Comparison of ENCODE assay signal across 26 mouse cellular contexts in genomic region chr17:16372976-16373375, GRCm38 (mm10).
A peak's percentile ranks its signal among the peaks of the same experiment; 100 is the strongest.
DNase-seq lines count a peak whose midpoint lies in the region; ATAC-seq and TF ChIP-seq lines count a peak whose summit lies in the region.
"Had no signal": no experiment of that assay in that cellular context is flagged by ENCODE, and none has a peak within 500 bp of the region (broad histone marks: within the 10 kb centered on the region; RNA-seq: fewer than 3 reads in every experiment).

No protein-coding gene starts in this region.

- no peaks in the 10 kb centered on the region for H3K9me3 ChIP-seq in embryonic facial prominence, embryonic 14.5 days (ENCODE audit: control insufficient read depth, low read length)
- H3K9me3 ChIP-seq in embryonic facial prominence, embryonic 10.5 days = no peaks in the 10 kb centered on the region
- no peaks in the 10 kb centered on the region for H3K9me3 ChIP-seq in heart, embryonic 11.5 days (replicated peaks; ENCODE audit: control insufficient read depth, low read length)
- no peaks in the 10 kb centered on the region for H3K9me3 ChIP-seq in lung, postnatal 0 days (ENCODE audit: low read length)
- H3K9me3 ChIP-seq: embryonic facial prominence, embryonic 15.5 days; hindbrain, embryonic 10.5 days; intestine, embryonic 15.5 days; liver, embryonic 15.5 days; midbrain, embryonic 12.5 days had no signal

- no peaks in the 10 kb centered on the region for H3K36me3 ChIP-seq in embryonic facial prominence, embryonic 14.5 days (ENCODE audit: control insufficient read depth, insufficient read depth, low read length)
- no peaks in the 10 kb centered on the region for H3K36me3 ChIP-seq in embryonic facial prominence, embryonic 10.5 days (replicated peaks)
- H3K36me3 ChIP-seq in heart, embryonic 11.5 days (ENCODE audit: control insufficient read depth, insufficient read depth, low read length) = no peaks in the 10 kb centered on the region
- no peaks in the 10 kb centered on the region for H3K36me3 ChIP-seq in lung, postnatal 0 days (ENCODE audit: insufficient read depth, low read length)
- H3K36me3 ChIP-seq in myocyte (ENCODE audit: control insufficient read depth, insufficient read depth) = no peaks in the 10 kb centered on the region
- H3K36me3 ChIP-seq: embryonic facial prominence, embryonic 15.5 days; hindbrain, embryonic 10.5 days; intestine, embryonic 15.5 days; liver, embryonic 15.5 days; midbrain, embryonic 12.5 days had no signal

- no peak overlapping the region for H3ac ChIP-seq in myocyte (ENCODE audit: control insufficient read depth, insufficient read length)

- WGBS in embryonic facial prominence, embryonic 14.5 days = 55% methylated on average over 1 of the region's 1 CpGs
- WGBS in embryonic facial prominence, embryonic 10.5 days = 83% methylated on average over 1 of the region's 1 CpGs
- 74% methylated on average over 1 of the region's 1 CpGs for whole genome bisulfite sequencing in heart, embryonic 11.5 days (ENCODE audit: insufficient replicate concordance)
- WGBS in lung, postnatal 0 days = 59% methylated on average over 1 of the region's 1 CpGs

- H3K4me1 ChIP-seq in embryonic facial prominence, embryonic 14.5 days (ENCODE audit: control insufficient read depth, insufficient read depth, low read length) = no peaks in the 10 kb centered on the region
- no peaks in the 10 kb centered on the region for H3K4me1 ChIP-seq in embryonic facial prominence, embryonic 10.5 days
- no peaks in the 10 kb centered on the region for H3K4me1 ChIP-seq in heart, embryonic 11.5 days (ENCODE audit: control insufficient read depth, insufficient read depth, low read length)
- H3K4me1 ChIP-seq in lung, postnatal 0 days (ENCODE audit: insufficient read depth, low read depth, low read length) = no peaks in the 10 kb centered on the region
- H3K4me1 ChIP-seq: embryonic facial prominence, embryonic 15.5 days; hindbrain, embryonic 10.5 days; intestine, embryonic 15.5 days; liver, embryonic 15.5 days; midbrain, embryonic 12.5 days had no signal

- no peak overlapping the region for H3K9ac ChIP-seq in embryonic facial prominence, embryonic 14.5 days (ENCODE audit: low read depth, low read length)
- H3K9ac ChIP-seq in heart, embryonic 11.5 days (ENCODE audit: low read depth, low read length) = no peak overlapping the region
- no peak overlapping the region for H3K9ac ChIP-seq in lung, postnatal 0 days (replicated peaks; ENCODE audit: low read depth)
- H3K9ac ChIP-seq: embryonic facial prominence, embryonic 15.5 days; intestine, embryonic 15.5 days; liver, embryonic 15.5 days; midbrain, embryonic 12.5 days had no signal

- no peak overlapping the region for H3K4me3 ChIP-seq in embryonic facial prominence, embryonic 14.5 days (ENCODE audit: low read depth, low read length)
- no peak overlapping the region for H3K4me3 ChIP-seq in embryonic facial prominence, embryonic 10.5 days
- H3K4me3 ChIP-seq in heart, embryonic 11.5 days (ENCODE audit: low read depth, low read length) = no peak overlapping the region
- no peak overlapping the region for H3K4me3 ChIP-seq in lung, postnatal 0 days (ENCODE audit: low read depth, low read length)
- H3K4me3 ChIP-seq in myocyte = no peak overlapping the region
- H3K4me3 ChIP-seq: embryonic facial prominence, embryonic 15.5 days; hindbrain, embryonic 10.5 days; intestine, embryonic 15.5 days; liver, embryonic 15.5 days; midbrain, embryonic 12.5 days had no signal

- TF ChIP-seq CTCF in lung, postnatal 0 days (IDR thresholded peaks at IDR 0.05) = no peak

- no peaks in the 10 kb centered on the region for H3K79me2 ChIP-seq in myocyte (ENCODE audit: control insufficient read depth, insufficient read depth)

- DNase-seq in embryonic facial prominence, embryonic 14.5 days (ENCODE audit: low spot score) = peak; percentile 23
- DNase-seq in embryonic facial prominence, embryonic 10.5 days (ENCODE audit: low spot score) = no peak
- DNase-seq in heart, adult 8-10 months (ENCODE audit: low spot score) = peak; percentile 23
- DNase-seq in lung, postnatal 0 days (ENCODE audit: low spot score) = peak; percentile 19
- DNase-seq in lung, postnatal 14 days = no peak
- DNase-seq in left cerebral cortex, adult 11 months (ENCODE audit: low spot score) = no peak
- DNase-seq: B cell, adult 2 months; cerebellum, adult 8-10 months; cerebellum, postnatal 36 days; embryo, embryonic 11 days; gastrocnemius, postnatal 10 days; kidney, adult 9 months; kidney, postnatal 36 days; liver; retina, postnatal 1 day; right cerebral cortex, postnatal 25 days had no signal

- H3K27ac ChIP-seq in embryonic facial prominence, embryonic 14.5 days (replicated peaks; ENCODE audit: low read depth, low read length) = no peak overlapping the region
- no peak overlapping the region for H3K27ac ChIP-seq in embryonic facial prominence, embryonic 10.5 days (replicated peaks)
- H3K27ac ChIP-seq in heart, embryonic 11.5 days (ENCODE audit: low read depth, low read length) = no peak overlapping the region
- no peak overlapping the region for H3K27ac ChIP-seq in lung, postnatal 0 days (ENCODE audit: low read length)
- H3K27ac ChIP-seq: embryonic facial prominence, embryonic 15.5 days; hindbrain, embryonic 10.5 days; intestine, embryonic 15.5 days; liver, embryonic 15.5 days; midbrain, embryonic 12.5 days had no signal

- TF ChIP-seq POLR2A in myocyte (IDR thresholded peaks at IDR 0.05; ENCODE audit: insufficient read length, low read depth) = no peak

- TF ChIP-seq EP300 in lung, postnatal 0 days (IDR thresholded peaks at IDR 0.05) = no peak

- no peak overlapping the region for H3K4me2 ChIP-seq in embryonic facial prominence, embryonic 14.5 days (ENCODE audit: low read depth, low read length)
- no peak overlapping the region for H3K4me2 ChIP-seq in heart, embryonic 11.5 days
- no peak overlapping the region for H3K4me2 ChIP-seq in lung, postnatal 0 days (replicated peaks; ENCODE audit: low read depth, low read length)
- H3K4me2 ChIP-seq in myocyte (ENCODE audit: low read depth) = no peak overlapping the region
- H3K4me2 ChIP-seq: embryonic facial prominence, embryonic 15.5 days; intestine, embryonic 15.5 days; liver, embryonic 15.5 days; midbrain, embryonic 12.5 days had no signal

- no peaks in the 10 kb centered on the region for H3K27me3 ChIP-seq in embryonic facial prominence, embryonic 14.5 days (replicated peaks; ENCODE audit: control insufficient read depth, insufficient read depth, low read length)
- no peaks in the 10 kb centered on the region for H3K27me3 ChIP-seq in embryonic facial prominence, embryonic 10.5 days (replicated peaks; ENCODE audit: low read depth, poor library complexity, severe bottlenecking)
- no peaks in the 10 kb centered on the region for H3K27me3 ChIP-seq in heart, embryonic 11.5 days (ENCODE audit: control insufficient read depth, insufficient read depth, low read length)
- no peaks in the 10 kb centered on the region for H3K27me3 ChIP-seq in lung, postnatal 0 days (replicated peaks; ENCODE audit: insufficient read depth, low read length)
- no peaks in the 10 kb centered on the region for H3K27me3 ChIP-seq in myocyte (ENCODE audit: control insufficient read depth, insufficient read depth, insufficient read length)
- H3K27me3 ChIP-seq: CH12.LX; embryonic facial prominence, embryonic 15.5 days; intestine, embryonic 15.5 days; liver, embryonic 15.5 days; midbrain, embryonic 12.5 days had no signal

- no peak for ATAC-seq in embryonic facial prominence, embryonic 14.5 days (ENCODE audit: low read depth)
- ATAC-seq in heart, embryonic 11.5 days (replicated peaks; ENCODE audit: insufficient number of reproducible peaks, low FRiP score, low TSS enrichment) = no peak
- ATAC-seq in lung, postnatal 0 days = no peak
- ATAC-seq: forebrain, embryonic 14.5 days; hindbrain, embryonic 16.5 days; intestine, embryonic 15.5 days had no signal

TF ChIP-seq in myocyte, 11 proteins besides CTCF, POLR2A, EP300 and RAD21:
- TF ChIP-seq CEBPB (IDR thresholded peaks at IDR 0.05; ENCODE audit: insufficient read depth, poor library complexity, severe bottlenecking) = peak; percentile 29; the same call in 1 of the 2 replicates
- no peak for TF ChIP-seq E2F4 (IDR thresholded peaks at IDR 0.05; ENCODE audit: insufficient read depth)
- peak in 2 of 3 experiments; percentile 28 to 34 for TF ChIP-seq MYOG (IDR thresholded peaks at IDR 0.05; ENCODE audit: control insufficient read depth in 1 of 3, insufficient read depth in 1 of 3, insufficient read length in 2 of 3, low read depth in 2 of 3)
- TF ChIP-seq TCF3 (IDR thresholded peaks at IDR 0.05; ENCODE audit: insufficient read length, low read depth) = peak; percentile 37
- TF ChIP-seq USF1 (IDR thresholded peaks at IDR 0.05; ENCODE audit: low read depth) = no peak
- TF ChIP-seq MYOD1 (IDR thresholded peaks at IDR 0.05; ENCODE audit: control insufficient read depth in 1 of 3, insufficient read length in 2 of 3, low read depth in 2 of 3) = peak; percentile 21 to 70 (median 66)
- TF ChIP-seq TCF12 (IDR thresholded peaks at IDR 0.05; ENCODE audit: insufficient read depth, poor library complexity, severe bottlenecking) = peak; percentile 32

Comparison
In these comparisons a context has a peak if more than half of its experiments do, and no peak if none do; other contexts are left out.
1. DNase-seq: peak in embryonic facial prominence, embryonic 14.5 days (single experiment), heart, adult 8-10 months (single experiment) and lung, postnatal 0 days (single experiment); none in embryonic facial prominence, embryonic 10.5 days (single experiment), lung, postnatal 14 days (single experiment) and left cerebral cortex, adult 11 months (single experiment).